Mouse (Mus musculus) left cerebral cortex, adult 11 months (tissue): Measurements from ENCODE around the gene Dab2.

Source experiments
- DNase-seq: peaks from one replicate; pipeline ENCODE4 v3.0.0; 2022; ENCODE audit warnings: low spot score

Dab2 gene

GRCm38 (mm10) chr15:6299554-6299953 lies at the start of gene Dab2:
TSS of gene Dab2 (plus strand) at chr15:6299788.
- no peak for DNase-seq

GRCm38 (mm10) chr15:6253471-6253870 lies 46.1 kb upstream of the Dab2 start:
- DNase-seq = no peak

- DNase-seq = no peak
Measured at GRCm38 (mm10) chr15:6254383-6254782, 45.2 kb upstream of the Dab2 start.

GRCm38 (mm10) chr15:6257049-6257448 lies 42.5 kb upstream of the Dab2 start:
- DNase-seq = no peak

DNA sequence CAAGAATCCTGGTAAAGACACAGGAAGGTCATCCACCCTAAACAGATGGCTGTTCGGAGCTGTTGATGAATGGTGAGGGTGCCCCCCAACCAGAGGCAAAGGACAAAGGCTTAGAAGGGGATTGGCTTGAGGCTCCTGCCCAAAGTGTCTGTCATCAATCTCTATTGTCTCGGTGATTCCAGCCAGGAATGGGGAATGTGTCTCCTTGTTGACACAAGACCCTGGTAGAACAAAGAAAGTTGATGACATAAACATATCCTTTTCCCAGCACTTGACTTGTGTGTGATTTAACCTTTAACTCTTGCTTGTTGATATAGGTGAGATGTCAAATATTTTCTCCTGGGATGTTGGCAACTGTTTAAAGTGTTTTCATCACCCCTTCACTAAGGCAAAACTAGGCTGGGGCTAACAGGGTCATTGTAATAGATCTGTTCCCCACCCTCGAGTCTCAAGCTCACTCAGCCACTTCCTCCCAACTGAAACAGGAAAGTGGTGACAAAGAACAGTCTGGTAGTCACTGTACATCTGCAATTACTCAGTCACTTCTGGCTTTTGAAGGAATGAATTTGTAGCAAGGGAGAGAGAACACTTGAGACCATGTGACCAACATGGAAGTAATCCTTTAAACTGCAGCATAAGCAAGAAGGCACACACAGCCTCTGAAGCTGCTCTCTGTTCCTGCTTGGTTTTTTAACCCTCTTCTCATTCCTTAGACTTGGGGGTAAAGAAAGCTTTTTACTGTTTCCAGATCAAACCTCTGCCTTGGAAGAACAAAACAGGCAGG lies 39.4 kb upstream of the Dab2 start:
- no peak for DNase-seq

GRCm38 (mm10) chr15:6260741-6261430 lies 38.7 kb upstream of the Dab2 start:
- no peak for DNase-seq

DNA sequence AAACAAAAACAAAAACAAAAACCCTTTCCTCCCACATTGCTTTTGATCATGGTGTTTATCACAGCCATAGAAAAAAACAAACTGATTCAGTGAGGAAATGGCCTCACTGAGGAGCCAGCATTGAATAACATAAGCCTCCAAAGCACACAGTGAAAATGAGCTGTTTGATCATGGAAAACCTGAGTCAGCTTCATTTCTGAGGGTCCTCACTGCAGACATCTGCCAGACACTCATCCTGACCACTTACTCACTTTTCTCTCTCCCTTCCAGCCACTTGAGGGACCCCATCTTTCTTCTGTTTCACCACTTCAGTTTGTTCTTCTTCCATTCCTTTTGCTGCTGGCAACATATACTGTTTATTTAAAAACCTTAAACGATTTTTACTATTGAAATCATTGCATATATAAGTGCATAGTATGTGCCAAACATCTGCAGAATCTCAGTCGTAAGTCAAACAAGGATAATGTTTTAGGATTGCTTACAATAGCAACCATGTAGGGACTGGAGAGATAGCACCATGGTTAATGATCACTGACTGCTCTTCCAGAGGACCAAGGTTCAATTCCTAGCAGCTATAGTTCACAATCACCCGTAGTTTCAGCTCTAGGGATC lies 32.3 kb upstream of the Dab2 start:
- no peak for DNase-seq

DNA sequence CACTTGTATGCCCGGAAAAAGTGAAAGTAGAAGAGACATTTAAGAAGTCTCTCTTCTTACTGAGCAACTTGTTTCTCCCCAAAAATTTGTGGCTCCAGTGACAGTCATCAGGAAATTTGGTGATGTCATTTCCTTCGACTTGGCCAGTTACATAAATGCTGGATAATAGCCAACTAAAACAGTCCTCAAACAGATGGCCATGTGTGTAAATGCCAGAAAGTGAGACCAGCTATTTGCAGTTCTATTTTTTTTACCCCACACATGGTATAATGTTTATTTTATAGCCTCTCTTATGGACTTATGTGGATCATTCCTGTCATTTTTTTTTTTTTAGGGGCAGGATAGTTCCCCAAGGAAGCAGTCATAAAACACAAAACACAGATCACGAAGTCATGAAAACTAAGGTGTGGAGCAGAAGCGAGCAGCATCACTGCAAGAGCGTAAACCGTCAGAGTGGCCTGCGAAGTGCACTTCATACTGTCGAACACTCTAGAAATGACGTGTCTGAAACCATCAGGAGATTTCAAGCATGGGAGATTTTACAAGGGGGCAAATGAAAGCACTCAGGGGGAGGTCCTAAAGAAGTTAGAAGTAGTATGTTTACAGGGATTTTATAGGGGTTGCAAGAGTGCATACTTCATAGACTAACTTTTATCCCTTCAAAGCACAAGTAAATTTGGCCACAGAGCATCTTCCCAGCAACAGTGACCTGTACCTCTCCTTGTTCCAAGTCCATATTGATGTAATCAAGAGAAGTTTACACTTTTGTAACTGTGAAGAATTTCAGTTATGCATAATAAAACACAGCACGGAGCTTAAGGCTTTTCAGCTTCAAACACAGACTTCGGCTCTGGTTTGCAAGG lies 20.8 kb upstream of the Dab2 start:
- DNase-seq = no peak

GRCm38 (mm10) chr15:6280021-6280451 lies 19.6 kb upstream of the Dab2 start:
- no peak for DNase-seq

- no peak for DNase-seq
Measured at GRCm38 (mm10) chr15:6283249-6283648, 16.3 kb upstream of the Dab2 start.

DNA sequence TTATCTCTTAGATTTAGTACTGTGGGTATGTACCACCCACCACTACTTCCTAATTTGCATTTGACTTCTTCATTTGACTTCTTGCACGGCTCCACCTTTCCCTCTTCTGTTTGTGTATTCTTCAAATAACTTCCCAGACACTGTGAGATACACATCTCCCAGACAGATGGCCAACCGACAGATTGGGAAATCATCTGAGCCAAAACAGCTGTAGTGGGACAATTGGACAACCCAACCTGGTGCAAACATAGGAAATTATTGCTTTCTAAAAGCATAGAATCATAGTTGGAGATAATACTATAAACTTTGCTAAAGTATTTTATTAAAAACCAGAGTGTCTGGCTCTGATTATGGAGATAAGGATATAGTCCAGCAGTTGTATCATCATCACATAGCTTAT lies 3.5 kb upstream of the Dab2 start:
- no peak for DNase-seq

GRCm38 (mm10) chr15:6298726-6299125 lies 862 bp upstream of the Dab2 start:
- no peak for DNase-seq

- no peak for DNase-seq
Measured at GRCm38 (mm10) chr15:6302219-6302618, 2.6 kb downstream of the Dab2 start.

DNA sequence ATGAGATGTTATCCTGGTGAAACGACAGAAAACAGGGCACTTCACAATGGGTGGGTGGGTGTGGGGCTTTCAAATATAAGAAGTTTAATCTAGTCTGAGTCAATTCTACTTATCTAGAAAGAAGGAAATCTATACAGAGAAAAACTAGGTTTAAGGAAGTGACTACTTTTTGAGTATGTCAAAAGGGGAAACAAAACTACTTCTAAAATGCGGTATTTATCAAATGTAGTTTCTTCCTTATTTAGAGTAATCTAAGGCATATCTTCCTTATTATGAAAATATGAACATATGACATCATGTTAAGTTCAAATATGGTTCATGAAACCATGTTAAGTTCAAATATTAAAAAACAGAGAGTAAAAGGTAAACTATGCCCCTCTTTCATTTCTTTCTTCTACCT lies 4.2 kb downstream of the Dab2 start:
- DNase-seq = no peak

GRCm38 (mm10) chr15:6309633-6310032 lies 10.0 kb downstream of the Dab2 start:
- no peak for DNase-seq

DNA sequence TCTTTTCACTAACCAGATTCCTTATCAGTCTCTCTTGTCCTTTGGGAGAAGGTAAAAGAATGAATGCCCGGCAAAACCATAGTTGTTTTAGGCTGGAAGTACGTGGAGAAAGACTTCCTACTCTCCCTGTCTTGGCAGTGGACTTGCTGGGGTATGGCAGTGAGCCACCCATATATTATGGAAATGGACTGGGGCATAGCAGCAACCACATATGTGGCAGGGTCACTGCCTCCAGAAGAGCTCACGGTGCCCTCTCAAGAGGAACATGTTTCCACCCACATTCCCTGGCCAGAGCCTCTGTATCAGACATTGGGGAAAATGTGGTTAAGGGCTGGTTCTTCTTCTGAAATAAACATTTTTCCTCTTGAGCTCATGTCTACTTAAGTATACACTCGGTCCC lies 10.8 kb downstream of the Dab2 start:
- no peak for DNase-seq

- DNase-seq = no peak
Measured at GRCm38 (mm10) chr15:6312396-6312795, 12.8 kb downstream of the Dab2 start.

GRCm38 (mm10) chr15:6319352-6319751 lies 19.8 kb downstream of the Dab2 start:
- no peak for DNase-seq

- DNase-seq = no peak
Measured at GRCm38 (mm10) chr15:6320501-6320900, 20.9 kb downstream of the Dab2 start.

GRCm38 (mm10) chr15:6321263-6321662 lies 21.7 kb downstream of the Dab2 start:
- DNase-seq = no peak

DNA sequence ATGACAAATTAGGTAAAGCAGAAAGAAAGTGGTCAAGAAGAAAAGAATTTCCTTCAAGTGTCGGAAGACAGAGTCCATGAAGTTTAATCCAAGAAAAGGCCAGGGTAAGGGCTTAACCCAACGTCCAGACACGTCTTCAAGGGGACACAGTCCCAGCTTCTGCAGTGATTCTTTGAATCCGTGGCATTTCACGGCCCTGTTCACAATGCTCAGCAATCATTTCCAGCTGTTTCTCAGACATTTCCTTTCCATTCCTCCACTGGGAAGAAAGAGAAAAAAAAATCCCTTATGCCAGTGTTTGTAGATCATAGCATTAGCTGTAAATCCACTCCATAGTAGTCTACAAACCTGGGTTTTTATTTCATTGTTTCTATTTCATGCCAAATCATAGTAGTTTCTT lies 22.7 kb downstream of the Dab2 start:
- no peak for DNase-seq

DNA sequence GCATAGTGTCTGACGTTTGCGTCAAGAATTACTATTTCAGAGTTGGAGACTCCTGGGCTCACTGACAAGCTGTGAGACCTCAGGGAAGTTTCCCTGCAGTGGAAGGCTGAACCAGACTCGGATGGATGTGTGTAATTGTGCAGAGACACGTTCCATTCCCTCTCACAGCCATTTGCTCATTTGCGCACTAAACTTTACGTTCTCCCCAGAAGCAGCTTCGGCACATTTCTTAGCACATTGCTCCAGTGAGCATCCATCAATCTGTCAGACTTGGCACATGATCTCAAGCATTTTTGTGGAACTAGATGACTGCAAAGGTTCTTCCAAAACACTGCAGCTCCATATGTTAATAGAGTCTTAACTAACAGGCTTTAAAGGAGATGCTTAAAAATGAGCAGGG lies 24.0 kb downstream of the Dab2 start:
- DNase-seq = no peak
